Mouse (Mus musculus) left cerebral cortex, postnatal 25 days (tissue): ENCODE results near the gene Prkce. TPM values are rescaled to one million over a fixed set of nuclear protein-coding genes. Genes with fewer than 3 reads are reported as not detected.

ENCODE experiments used
- DNase-seq, 2 experiments: peaks; one replicate each; pipeline ENCODE4 v3.0.0; 2022; ENCODE audit warnings: low spot score in 2 of 2, mixed read lengths in 1 of 2
- intact Hi-C: fragments of 180-260 bp; cut with DNase I; formaldehyde crosslinking; loops from one replicate; pipeline ENCODE4 v1.15.1; 2025
- total RNA-seq, 2 experiments: library from RNA; stranded (reverse); gene quantifications; 2 replicates each; pipeline ENCODE4 v1.2.3; 2021

Prkce gene
- total RNA-seq, 2 experiments from 2014 or later, result 269 to 275 TPM

DNA sequence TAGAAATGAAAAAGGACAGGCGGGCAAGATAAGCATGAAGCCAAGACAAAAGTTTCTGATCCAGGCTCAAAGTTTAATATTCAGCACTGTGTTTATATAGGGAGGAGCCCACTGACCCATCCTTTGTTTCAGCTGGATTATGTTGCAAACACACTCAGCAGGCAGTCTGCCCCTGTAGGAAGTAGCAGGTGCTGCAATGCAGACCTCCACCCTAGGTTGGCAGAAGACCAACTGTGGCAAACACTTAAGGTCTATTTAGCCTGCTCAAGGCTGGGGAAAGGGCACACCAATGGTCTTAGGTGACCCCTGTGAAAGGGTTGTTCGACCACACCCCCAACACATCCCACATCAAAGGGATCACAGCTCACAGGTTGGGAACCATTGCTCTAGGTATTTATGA is 434.3 kb downstream of the Prkce start:
- intact Hi-C loops, result no loop called here
- DNase-seq, result no peak

DNA sequence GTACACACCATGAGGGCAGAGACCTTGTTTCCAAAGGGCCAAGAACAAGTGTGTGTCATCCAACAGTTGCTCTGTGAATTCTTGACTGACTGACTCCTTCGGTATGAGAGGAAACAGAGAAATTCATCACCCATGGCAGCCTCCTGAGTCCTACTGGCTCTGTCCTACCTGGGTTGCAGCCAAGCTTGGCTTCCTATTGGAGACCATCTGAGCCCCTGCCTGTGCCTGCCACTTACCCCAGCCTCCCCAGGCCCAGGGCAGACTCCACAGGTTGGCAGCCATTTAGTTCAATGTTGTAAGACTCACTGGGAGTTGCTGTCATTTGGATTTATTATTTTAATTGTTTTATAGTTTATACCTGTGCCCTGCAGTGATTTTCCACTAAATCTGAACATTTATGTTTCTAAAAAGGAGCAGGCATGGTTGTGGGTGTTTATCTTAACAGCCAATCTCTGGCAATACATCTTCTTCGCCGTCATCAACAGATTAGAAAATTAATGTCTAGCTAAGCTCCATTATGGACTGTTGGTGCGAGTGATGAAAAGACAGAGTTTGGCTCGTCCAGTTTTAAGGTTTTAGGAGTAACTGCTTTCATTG is 436.4 kb downstream of the Prkce start:
- DNase-seq, result no peak
- intact Hi-C loops, result no loop called here

DNA sequence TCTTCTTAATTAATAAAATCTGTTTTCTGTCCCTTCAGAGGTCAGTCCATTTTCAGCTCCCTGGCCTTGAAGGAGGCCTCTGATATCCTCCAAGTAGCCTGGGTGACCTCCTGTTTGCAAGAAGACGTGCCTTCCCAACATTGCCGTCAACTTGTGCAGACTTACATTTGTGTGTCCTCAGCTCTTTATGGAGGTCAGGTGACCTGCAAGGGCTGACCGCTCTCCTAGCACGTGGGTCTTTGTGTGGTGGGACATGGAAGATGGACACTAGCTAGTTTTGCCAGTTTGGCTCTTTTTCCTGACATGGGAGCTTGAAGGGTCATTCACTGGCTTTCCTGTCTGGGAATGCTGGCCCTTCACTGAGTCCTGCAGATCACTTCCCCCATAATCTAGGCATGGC is 440.4 kb downstream of the Prkce start:
- DNase-seq, result no peak

DNA sequence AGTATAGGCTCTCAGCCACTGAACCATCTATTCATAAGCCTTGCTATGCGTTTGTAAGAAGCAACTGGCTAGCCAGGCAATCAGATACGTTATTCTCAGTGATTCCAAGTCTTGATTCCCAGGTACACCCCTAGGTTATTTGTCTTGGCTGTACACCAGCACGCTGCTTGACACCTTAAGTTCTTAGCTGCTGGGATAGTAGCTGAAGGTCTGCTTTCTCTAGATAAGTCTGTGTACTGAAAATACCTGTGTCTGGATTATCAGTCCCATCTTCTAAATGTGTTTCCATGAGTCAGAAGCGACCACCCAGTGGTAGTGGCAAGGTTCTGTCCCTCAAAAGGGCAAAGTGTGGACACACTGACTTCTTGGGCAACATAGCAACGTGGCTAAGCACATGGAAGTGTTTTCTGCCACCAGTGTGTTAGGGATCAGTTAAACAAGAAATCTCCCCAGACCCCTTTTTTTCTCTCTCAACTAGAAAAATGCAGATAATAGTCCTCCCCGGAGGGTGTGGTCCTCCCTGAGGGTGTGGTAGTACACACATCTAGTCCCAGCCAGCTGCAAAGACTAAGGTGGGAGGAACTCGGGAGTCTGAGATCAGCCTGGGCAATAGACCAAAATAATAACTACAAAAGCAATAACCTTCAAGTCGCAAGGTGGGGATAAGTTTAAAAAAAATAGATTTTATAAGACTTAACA is 442.8 kb downstream of the Prkce start:
- intact Hi-C loops, result no loop called here
- DNase-seq, result no peak

More for the DNA sequence above, 440.4 kb downstream of the Prkce start:
- intact Hi-C loops, result no loop called here

DNA sequence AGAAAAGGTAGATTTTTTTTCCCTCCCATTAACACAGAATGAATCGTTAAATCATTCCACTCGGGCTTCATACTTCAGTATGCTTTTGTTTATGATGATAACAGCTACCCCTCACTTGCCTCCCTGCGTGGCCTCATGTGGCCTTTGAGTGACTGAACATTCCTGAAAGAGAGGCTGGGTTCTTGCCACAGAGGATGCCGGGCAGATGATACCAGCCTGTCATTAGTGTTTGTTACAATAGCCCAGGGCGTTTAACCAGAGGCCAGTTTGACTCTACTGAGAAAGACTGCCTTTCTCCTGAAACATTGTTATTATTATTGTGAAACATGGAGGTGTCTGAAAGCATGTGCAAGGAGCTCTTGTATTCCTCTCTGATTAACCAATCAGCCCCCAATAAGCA is 444.2 kb downstream of the Prkce start:
- no peak for DNase-seq
- intact Hi-C loops, result no loop called here

DNA sequence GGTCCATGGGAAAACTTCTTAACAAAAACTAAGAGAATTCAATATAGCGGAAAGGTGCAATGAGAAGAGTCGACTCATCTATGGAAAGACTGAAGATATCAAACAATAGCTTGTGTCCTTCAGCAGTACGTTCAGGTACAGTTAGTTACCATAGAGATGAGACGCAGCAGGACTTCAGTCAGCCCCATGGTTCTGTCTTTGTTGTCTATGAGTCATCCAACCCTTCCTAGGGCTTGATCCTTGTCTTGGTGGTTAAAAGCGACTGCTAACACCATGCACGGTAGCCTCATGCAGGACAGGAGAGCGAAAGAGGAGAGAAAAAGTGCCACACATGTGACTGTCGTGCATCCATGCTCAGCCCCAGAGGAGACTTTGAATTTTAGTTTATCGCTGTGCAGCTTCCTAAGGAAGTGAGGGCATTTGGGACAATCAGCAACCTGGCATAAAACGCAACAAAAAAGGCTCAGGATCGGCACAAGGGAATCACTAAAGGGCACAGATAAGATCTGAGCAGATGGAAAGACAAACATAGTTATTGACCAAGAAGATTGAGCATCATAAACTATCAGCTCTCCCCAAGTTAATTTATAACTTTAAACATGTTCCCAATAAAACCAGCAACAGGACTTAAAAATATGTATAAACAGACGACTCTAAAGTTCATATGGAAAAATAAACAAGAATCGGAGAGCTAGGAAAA is 448.2 kb downstream of the Prkce start:
- intact Hi-C loops, result no loop called here
- DNase-seq, result no peak

DNA sequence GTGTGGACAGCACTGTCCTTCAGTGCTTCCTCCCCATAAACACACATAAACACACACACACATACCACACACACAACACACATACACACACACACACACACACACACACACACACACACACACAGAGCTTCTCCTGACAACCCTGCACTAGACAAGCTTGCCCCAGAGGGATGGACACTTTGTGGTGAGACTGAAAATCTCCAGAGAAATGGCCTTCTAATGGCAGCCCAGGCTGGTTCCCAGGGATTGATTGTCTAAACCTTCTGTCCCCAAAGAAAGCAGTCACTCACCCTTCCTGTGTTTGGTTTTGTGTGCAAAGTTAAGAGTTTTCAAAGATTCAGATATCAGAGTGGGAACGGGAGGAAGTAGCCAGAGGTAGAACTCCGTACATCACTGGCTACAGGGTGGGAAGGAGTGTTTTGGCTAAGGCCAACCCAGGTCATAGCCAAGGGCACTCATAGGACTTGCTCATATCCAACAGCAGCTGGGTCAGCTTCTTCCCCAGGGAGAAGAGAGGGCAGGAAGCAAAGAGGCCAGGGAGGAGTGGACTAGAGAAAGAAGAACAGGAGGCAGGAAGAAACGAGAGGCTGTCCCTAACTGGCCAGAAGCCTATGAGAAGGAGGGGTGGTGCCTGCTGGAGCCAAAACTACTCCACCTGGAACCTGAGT is 450.1 kb downstream of the Prkce start:
- intact Hi-C loops, result no loop called here
- no peak for DNase-seq

DNA sequence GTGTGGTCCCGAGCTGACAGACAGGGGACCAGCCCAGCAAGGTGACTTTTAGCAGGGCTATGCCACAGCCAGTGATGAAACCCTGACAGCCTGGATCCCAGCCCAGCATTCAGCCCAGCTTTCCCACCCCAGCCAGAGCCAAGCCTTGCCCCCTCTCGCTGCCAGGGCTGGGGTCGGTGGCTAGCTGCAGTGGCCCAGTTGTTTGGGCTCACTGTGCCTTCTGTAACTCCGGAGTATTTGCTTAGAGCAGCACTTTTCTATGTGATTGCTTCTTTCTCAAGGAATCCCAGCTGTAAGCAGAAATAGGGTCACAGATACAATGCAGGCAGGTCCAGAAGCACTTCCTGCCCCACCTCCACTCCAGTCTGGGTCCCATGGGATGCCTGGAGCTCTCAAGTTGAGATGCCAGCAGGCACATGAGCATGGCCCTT is 450.9 kb downstream of the Prkce start:
- intact Hi-C loops, result no loop called here
- DNase-seq, result no peak

DNA sequence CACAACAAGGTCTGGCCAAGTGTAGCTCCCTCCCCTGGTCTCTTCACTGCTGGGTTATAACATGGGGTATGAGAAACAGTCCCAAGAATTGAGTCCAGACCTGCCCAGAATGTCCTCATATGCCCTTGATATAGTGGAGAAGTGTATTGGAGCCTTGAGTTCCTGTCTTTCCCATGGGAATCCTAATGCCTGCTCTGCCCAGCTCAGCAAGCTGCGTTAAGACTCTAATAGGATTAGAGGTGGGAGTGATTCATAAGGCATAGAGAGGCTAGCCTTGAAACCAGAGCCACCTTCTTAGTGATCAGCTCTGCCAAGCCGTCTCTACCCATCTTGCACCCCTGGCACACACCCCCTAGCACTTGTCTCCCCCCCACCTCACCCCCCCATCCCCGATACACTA is 455.3 kb downstream of the Prkce start:
- DNase-seq, result no peak
- intact Hi-C loops, result no loop called here

DNA sequence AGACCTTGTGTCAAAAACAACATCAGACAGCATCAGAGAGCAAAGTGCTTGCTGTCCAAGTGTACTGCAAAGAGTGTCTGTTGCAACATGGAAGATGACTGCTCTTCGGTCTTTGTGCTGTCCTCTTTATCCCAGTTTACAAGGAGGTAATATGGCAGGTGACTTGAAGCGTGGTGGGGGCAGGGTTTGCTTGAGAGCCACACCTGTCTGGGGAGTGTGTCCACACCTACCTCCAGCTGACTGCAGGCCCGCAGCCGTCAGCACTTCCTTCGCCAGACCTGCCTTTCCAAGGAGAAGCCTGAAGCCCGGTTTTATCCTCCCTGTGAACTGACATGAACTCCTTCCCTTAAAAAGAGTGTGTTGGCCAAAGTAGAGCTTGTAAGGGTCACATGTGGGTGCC is 458.9 kb downstream of the Prkce start:
- intact Hi-C loops, result no loop called here

DNA sequence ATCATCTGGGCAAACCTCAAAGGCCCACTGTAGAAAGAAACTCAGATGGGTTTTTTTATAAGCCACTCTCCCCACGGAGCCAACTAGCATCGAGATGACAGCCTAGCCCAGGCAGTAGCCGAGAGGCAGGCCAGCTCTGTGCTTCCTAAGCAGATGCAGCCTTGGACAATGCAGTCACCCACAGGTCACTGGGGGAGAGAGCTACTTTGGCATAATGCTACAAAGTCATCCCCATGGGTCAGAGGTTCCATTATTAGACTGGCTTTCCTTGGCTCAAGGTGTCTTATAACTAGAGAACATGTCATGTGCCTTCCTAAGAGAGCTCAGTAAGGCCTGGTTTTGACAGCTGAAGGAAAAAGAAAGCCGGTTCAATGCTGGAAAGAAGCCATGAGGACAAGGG is 465.5 kb downstream of the Prkce start:
- no peak for DNase-seq
- intact Hi-C loops, result no loop called here

More for the DNA sequence above, 458.9 kb downstream of the Prkce start:
- no peak for DNase-seq

DNA sequence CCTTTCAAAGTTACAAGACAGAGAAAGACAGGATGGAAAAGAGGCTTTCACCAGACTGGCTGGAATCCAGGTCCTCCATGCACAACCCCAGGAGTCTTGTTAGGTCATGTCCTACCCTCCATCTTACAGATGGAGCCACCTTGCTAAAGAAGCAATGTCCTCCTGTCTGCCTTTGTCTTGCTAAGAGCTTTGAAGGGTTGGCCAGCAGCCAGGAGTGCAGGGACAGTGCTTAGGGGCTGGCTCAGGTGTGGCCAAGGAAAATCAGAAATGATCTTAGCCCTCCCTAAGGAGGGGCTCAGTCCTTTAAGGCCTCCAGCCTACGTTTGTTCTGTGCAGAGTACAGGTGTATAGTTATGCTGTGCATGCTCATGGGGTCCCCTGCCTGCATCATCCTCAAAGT is 469.7 kb downstream of the Prkce start:
- intact Hi-C loops, result no loop called here

DNA sequence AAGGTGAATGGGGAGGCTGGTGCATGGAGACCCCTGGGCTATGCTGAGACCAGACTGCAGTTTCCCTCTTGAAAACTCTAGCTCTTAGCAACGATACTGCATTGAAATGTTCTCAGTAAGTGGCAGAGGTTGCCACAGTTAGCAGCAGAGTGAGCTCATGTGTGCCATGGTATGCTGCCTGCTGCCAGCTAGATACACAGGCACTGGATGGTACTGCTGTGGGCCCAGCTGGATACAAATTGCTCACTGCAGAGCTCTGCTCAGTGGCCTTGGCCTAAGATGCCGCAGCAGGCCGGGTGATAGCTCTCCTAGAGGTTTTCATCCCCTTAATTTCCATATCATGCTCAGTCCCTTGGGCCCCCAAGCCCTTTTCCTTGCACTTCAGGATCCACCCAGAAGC is 471.7 kb downstream of the Prkce start:
- intact Hi-C loops, result no loop called here
- DNase-seq, result no peak

More for the DNA sequence above, 469.7 kb downstream of the Prkce start:
- no peak for DNase-seq

DNA sequence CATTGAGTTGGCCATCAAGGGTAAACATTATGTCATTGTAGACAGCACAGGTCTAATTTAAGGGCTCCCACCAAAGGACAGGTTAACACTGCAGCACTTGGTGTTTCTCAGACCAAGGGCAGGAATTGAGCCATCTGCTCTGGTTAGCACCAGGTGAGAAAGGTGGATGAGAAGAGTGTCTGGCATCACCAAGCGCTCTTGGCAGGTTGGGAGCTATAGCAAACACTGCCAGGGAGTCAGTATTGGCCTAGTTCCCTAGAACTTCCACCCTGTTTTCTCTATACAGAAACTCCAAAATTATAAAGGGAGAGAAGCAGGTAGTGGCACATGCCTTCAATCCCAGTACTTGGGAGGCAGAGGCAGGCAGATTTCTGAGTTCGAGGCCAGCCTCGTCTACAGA is 479.6 kb downstream of the Prkce start:
- intact Hi-C loops, result no loop called here
- DNase-seq, result no peak

DNA sequence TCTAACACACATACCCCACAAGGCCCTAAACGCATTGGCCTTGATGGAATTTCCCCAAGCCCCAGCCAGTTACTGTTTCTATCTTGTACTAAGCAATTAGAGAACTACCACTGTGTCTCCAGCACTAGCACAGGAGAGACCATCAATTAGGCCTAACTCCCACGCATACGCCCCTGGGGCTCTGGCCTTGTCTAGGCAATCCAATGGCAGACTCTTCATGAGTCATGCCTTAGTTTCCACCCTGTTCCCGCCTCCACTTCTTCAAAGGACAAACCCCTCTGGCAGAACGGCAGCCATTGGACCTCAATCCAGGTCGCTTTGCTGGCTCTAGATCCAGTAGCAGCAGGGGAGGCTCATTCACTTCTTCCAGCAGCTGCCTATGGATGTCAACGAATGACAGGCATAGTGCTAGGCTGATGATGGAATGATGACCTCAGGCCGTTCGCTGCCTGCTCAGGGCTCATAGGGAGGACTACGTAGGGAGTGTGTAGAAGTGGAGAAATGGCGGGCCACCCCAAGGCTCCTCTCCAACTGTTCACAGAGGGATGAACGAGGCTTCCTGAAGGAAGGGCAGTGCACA is 481.4 kb downstream of the Prkce start:
- DNase-seq, result no peak
- intact Hi-C loops, result no loop called here

DNA sequence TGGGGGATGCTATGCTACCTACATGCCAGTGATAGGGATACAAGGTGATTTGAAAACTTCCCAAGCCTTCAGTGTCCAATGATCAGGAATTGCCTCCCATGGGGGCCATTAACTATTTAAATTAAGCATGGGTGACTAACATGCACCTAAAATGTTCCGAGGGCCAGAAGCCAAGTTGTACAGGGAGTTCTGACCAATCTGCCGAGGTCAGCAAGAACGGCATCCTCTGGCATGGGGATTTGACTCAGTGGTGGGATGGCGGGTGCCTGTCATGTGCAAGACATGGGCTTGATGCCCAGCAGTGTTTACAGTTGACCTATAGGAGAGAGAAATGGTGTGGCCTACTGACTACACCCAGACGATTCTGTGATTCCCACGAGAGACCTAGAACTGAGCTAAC is 482.7 kb downstream of the Prkce start:
- intact Hi-C loops, result no loop called here
- no peak for DNase-seq

DNA sequence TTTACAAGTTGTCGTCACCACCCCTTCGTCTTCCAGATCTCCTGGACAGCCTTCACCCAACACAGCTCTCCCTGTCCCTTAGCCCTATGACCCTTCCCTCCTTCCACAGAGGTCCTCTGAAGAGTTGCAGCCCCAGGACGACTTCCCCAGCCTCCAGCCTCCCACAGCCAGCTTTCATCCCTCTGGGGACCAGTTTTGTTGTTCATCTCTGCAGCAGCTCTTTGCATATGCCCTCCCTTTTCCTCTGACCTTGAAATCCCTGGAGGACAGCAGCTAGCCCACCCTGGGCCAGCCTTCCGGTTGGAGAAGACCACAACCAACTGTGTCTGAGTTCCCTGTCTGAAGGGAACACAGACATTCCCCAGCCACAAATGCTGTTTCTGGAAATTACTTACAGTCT is 483.5 kb downstream of the Prkce start:
- no peak for DNase-seq
- intact Hi-C loops, result no loop called here

DNA sequence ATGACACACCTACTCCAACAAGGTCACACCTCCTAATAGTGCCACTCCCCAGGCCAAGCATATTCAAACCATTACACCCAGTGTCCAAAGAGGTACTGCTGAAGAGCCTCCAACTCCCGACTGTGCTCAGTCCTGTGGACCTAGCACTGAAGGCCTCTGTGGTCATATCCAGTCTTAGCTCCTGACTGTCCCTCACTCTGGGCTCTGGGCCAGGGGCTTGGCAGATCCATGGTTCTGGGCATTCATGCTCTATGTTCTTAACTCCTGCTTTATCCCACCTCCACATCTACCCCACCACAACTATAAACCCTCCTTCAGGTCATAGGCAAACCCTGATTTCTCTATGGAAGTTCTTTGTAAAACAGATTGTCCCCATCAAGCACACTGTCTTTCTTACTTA is 485.2 kb downstream of the Prkce start:
- no peak for DNase-seq
- intact Hi-C loops, result no loop called here

DNA sequence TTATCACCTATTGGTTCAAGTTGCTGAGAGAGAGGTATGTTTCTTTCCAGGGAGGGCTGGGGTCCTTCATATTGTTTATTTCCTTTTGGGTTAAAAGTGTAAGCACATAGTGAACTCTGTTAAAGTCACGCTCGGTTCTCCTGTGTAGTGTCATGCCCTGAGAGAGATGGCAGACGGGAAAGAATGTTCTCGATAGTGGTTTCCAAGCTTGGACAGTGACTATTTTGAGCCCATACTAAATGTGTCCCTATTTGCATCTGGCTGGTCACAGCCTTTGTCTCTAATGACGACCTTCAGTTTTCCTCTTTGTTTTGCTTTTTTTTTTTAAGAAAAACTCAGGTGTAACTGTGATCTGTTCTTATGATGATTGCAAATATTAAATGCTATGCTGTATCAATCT is 488.8 kb downstream of the Prkce start:
- intact Hi-C loops, result no loop called here
- no peak for DNase-seq

DNA sequence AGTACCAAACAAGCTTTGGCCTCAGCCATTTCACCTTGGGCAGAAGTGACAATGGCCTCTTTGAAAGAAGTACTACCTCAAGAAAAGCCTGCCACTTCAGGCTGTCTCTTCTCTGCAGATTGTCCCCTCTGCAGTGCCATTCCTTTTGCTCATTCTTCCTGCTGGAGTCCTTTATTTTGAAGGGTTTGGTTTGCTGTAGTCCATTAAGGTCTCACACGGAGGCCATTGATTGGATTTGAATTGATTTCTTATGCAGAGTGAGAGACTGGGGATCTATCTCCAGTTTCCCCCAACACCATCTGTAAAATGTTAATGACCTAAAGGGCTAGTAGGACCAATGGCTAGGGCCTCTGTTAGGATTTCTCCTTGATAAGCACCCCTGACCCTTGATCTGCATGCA is 494.7 kb downstream of the Prkce start:
- DNase-seq, result no peak
- intact Hi-C loops, result no loop called here
